In the genomic region with DNA sequence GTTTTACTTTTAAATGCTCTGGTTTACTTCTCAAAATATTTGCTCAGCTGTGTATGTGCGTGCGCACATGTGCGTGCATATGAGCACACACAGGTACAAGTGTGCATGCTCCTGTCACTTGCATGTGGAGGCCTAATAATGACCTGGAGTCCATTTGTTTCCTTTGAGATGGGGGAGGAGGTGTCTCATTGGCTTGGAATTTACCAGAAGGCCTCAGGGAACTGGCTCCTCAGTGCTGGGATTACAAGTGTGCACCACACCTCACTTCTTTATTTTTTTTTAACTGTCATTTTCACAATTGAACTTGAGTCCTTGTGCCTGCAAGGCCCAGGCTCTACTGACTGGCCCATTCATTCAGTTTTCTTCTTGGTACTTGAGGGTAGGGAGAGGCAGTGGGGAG, we compare ENCODE assay signal across 33 mouse cellular contexts. TPM values are rescaled to one million over a fixed set of nuclear protein-coding genes. Genes with fewer than 3 reads are reported as not detected.
"Had no signal": no experiment of that assay in that cellular context is flagged by ENCODE, and none has a peak within 500 bp of the region (broad histone marks: within the 10 kb centered on the region; RNA-seq: fewer than 3 reads in every experiment).

No protein-coding gene starts in this region.

- ATAC-seq: hindbrain, postnatal 0 days; intestine, embryonic 16.5 days; liver, embryonic 12.5 days had no signal

- DNase-seq: gastrocnemius, postnatal 14 days; gastrocnemius, postnatal 36 days; heart, adult 18-20 months; heart, postnatal 10 days; kidney, adult 11 months; kidney, adult 2 months; kidney, adult 9 months; kidney, postnatal 36 days; layer of hippocampus, adult 9-11 months; layer of hippocampus, postnatal 36 days; left cerebral cortex, postnatal 4 days had no signal

- H3K9me3 ChIP-seq: heart, embryonic 10.5 days; heart, embryonic 12.5 days; hindbrain, embryonic 13.5 days; hindbrain, embryonic 15.5 days; kidney, embryonic 15.5 days; limb, embryonic 13.5 days; limb, embryonic 15.5 days; liver, embryonic 12.5 days had no signal

- H3K27me3 ChIP-seq: heart, embryonic 12.5 days; hindbrain, embryonic 13.5 days; hindbrain, embryonic 15.5 days; kidney, embryonic 15.5 days; limb, embryonic 13.5 days; limb, embryonic 15.5 days; liver, embryonic 12.5 days had no signal

- H3K4me2 ChIP-seq: heart, embryonic 12.5 days; hindbrain, embryonic 13.5 days; hindbrain, embryonic 15.5 days; kidney, embryonic 15.5 days; limb, embryonic 13.5 days; limb, embryonic 15.5 days; liver, embryonic 12.5 days had no signal

- H3K27ac ChIP-seq: heart, embryonic 10.5 days; hindbrain, embryonic 13.5 days; hindbrain, embryonic 15.5 days; hindbrain, postnatal 0 days; kidney, embryonic 15.5 days; kidney, postnatal 0 days; limb, embryonic 13.5 days; limb, embryonic 15.5 days; liver, embryonic 12.5 days; liver, embryonic 14.5 days had no signal

- H3K9ac ChIP-seq: heart, embryonic 12.5 days; hindbrain, embryonic 13.5 days; hindbrain, embryonic 15.5 days; kidney, embryonic 15.5 days; limb, embryonic 13.5 days; limb, embryonic 15.5 days; liver, embryonic 12.5 days; liver, embryonic 14.5 days had no signal

- H3K4me3 ChIP-seq: heart, embryonic 10.5 days; heart, embryonic 12.5 days; hindbrain, embryonic 13.5 days; hindbrain, embryonic 15.5 days; kidney, embryonic 15.5 days; limb, embryonic 13.5 days; limb, embryonic 15.5 days; liver, embryonic 12.5 days had no signal

RNA-seq across cellular contexts. Expression of gene Gm36028, which starts 16.5 kb away (rescaled TPM):
- total RNA-seq: gastrocnemius, adult 18-20 months; gastrocnemius, adult 8-10 months; gastrocnemius, postnatal 14 days; gastrocnemius, postnatal 36 days; hematopoietic stem cell, adult 5-6 weeks; hindbrain, postnatal 0 days; layer of hippocampus, adult 8-10 months; left cerebral cortex, adult 18-20 months; left cerebral cortex, postnatal 25 days; left cerebral cortex, postnatal 4 days had no signal
- polyA plus RNA-seq: hindbrain, embryonic 13.5 days; intestine, embryonic 14.5 days; large intestine, adult 2 months; limb, embryonic 15.5 days; liver, embryonic 12.5 days had no signal

RNA-seq across cellular contexts. Expression of gene Gpr156, which starts 38.9 kb away (rescaled TPM):
- total RNA-seq: gastrocnemius, adult 18-20 months; gastrocnemius, adult 8-10 months; heart, postnatal 25 days; hematopoietic stem cell, adult 5-6 weeks; liver, adult 2 months had no signal
- polyA plus RNA-seq: kidney, adult 2 months; liver, adult 2 months; liver, embryonic 12.5 days had no signal
